Mouse (Mus musculus): ENCODE data around the gene Cmtm7. TPM values are rescaled to one million over a fixed set of nuclear protein-coding genes. Genes with fewer than 3 reads are reported as not detected.

The Cmtm7 gene
- polyA plus RNA-seq, 1 experiment = 63.7 TPM

- TF ChIP-seq CTCF (IDR thresholded peaks at IDR 0.05; ENCODE audit: low read depth, low read length) (no peak), EP300 (IDR thresholded peaks at IDR 0.05; ENCODE audit: insufficient read depth, low read depth, low read length) (no peak)
- Histone ChIP-seq H3K9me3 (replicated peaks; ENCODE audit: control insufficient read depth, insufficient read depth, low read length, poor library complexity, severe bottlenecking) (no peaks in the 10 kb centered on the region), H3K4me3 (ENCODE audit: low read depth, low read length) (no peak overlapping the region), H3K9ac (ENCODE audit: low read depth, poor library complexity, severe bottlenecking) (no peak overlapping the region), H3K27me3 (ENCODE audit: control insufficient read depth, insufficient read depth, low read length, poor library complexity, severe bottlenecking) (no peaks in the 10 kb centered on the region), H3K36me3 (ENCODE audit: control insufficient read depth, insufficient read depth, low read length, poor library complexity, severe bottlenecking) (no peaks in the 10 kb centered on the region), H3K4me1 (ENCODE audit: control insufficient read depth, insufficient read depth, low read length) (no peaks in the 10 kb centered on the region), H3K27ac (ENCODE audit: insufficient read depth, low read length) (no peak overlapping the region)
These were observed 5.3 kb downstream of the Cmtm7 start for GRCm38 (mm10) chr9:114776361-114776760.

GRCm38 (mm10) chr9:114775272-114775671, 6.4 kb downstream of the Cmtm7 start:
- Histone ChIP-seq H3K9ac (ENCODE audit: low read depth, poor library complexity, severe bottlenecking) (no peak overlapping the region), H3K4me1 (ENCODE audit: control insufficient read depth, insufficient read depth, low read length) (no peaks in the 10 kb centered on the region), H3K4me3 (ENCODE audit: low read depth, low read length) (no peak overlapping the region), H3K36me3 (ENCODE audit: control insufficient read depth, insufficient read depth, low read length, poor library complexity, severe bottlenecking) (no peaks in the 10 kb centered on the region), H3K9me3 (replicated peaks; ENCODE audit: control insufficient read depth, insufficient read depth, low read length, poor library complexity, severe bottlenecking) (no peaks in the 10 kb centered on the region), H3K27ac (ENCODE audit: insufficient read depth, low read length) (no peak overlapping the region), H3K27me3 (ENCODE audit: control insufficient read depth, insufficient read depth, low read length, poor library complexity, severe bottlenecking) (no peaks in the 10 kb centered on the region)
- TF ChIP-seq POLR2A (IDR thresholded peaks at IDR 0.05; ENCODE audit: insufficient read depth, low read length) (no peak), CTCF (IDR thresholded peaks at IDR 0.05; ENCODE audit: low read depth, low read length) (no peak), EP300 (IDR thresholded peaks at IDR 0.05; ENCODE audit: insufficient read depth, low read depth, low read length) (no peak)

- Histone ChIP-seq H3K9me3 (replicated peaks; ENCODE audit: control insufficient read depth, insufficient read depth, low read length, poor library complexity, severe bottlenecking) (no peaks in the 10 kb centered on the region), H3K36me3 (ENCODE audit: control insufficient read depth, insufficient read depth, low read length, poor library complexity, severe bottlenecking) (no peaks in the 10 kb centered on the region), H3K27me3 (ENCODE audit: control insufficient read depth, insufficient read depth, low read length, poor library complexity, severe bottlenecking) (no peaks in the 10 kb centered on the region), H3K4me1 (ENCODE audit: control insufficient read depth, insufficient read depth, low read length) (no peaks in the 10 kb centered on the region), H3K4me3 (ENCODE audit: low read depth, low read length) (no peak overlapping the region), H3K27ac (ENCODE audit: insufficient read depth, low read length) (no peak overlapping the region), H3K9ac (ENCODE audit: low read depth, poor library complexity, severe bottlenecking) (no peak overlapping the region)
- no peak for TF ChIP-seq EP300 (IDR thresholded peaks at IDR 0.05; ENCODE audit: insufficient read depth, low read depth, low read length)
- TF ChIP-seq POLR2A (IDR thresholded peaks at IDR 0.05; ENCODE audit: insufficient read depth, low read length) = no peak
- TF ChIP-seq CTCF (IDR thresholded peaks at IDR 0.05; ENCODE audit: low read depth, low read length) = no peak
These were observed 7.0 kb downstream of the Cmtm7 start for GRCm38 (mm10) chr9:114774629-114775028.

GRCm38 (mm10) chr9:114771565-114771964, 10.1 kb downstream of the Cmtm7 start:
- H3K27ac ChIP-seq (ENCODE audit: insufficient read depth, low read length) = no peak overlapping the region
- no peak for TF ChIP-seq EP300 (IDR thresholded peaks at IDR 0.05; ENCODE audit: insufficient read depth, low read depth, low read length)
- TF ChIP-seq POLR2A (IDR thresholded peaks at IDR 0.05; ENCODE audit: insufficient read depth, low read length) = no peak
- no peak for TF ChIP-seq CTCF (IDR thresholded peaks at IDR 0.05; ENCODE audit: low read depth, low read length)
- no peaks in the 10 kb centered on the region for H3K4me1 ChIP-seq (ENCODE audit: control insufficient read depth, insufficient read depth, low read length)
- H3K9me3 ChIP-seq (replicated peaks; ENCODE audit: control insufficient read depth, insufficient read depth, low read length, poor library complexity, severe bottlenecking) = no peaks in the 10 kb centered on the region
- H3K27me3 ChIP-seq (ENCODE audit: control insufficient read depth, insufficient read depth, low read length, poor library complexity, severe bottlenecking) = no peaks in the 10 kb centered on the region
- no peaks in the 10 kb centered on the region for H3K36me3 ChIP-seq (ENCODE audit: control insufficient read depth, insufficient read depth, low read length, poor library complexity, severe bottlenecking)
- no peak overlapping the region for H3K9ac ChIP-seq (ENCODE audit: low read depth, poor library complexity, severe bottlenecking)
- H3K4me3 ChIP-seq (ENCODE audit: low read depth, low read length) = no peak overlapping the region

- Histone ChIP-seq H3K36me3 (ENCODE audit: control insufficient read depth, insufficient read depth, low read length, poor library complexity, severe bottlenecking) (no peaks in the 10 kb centered on the region), H3K9ac (ENCODE audit: low read depth, poor library complexity, severe bottlenecking) (no peak overlapping the region), H3K4me3 (ENCODE audit: low read depth, low read length) (no peak overlapping the region), H3K27ac (ENCODE audit: insufficient read depth, low read length) (no peak overlapping the region), H3K4me1 (ENCODE audit: control insufficient read depth, insufficient read depth, low read length) (no peaks in the 10 kb centered on the region), H3K9me3 (replicated peaks; ENCODE audit: control insufficient read depth, insufficient read depth, low read length, poor library complexity, severe bottlenecking) (no peaks in the 10 kb centered on the region), H3K27me3 (ENCODE audit: control insufficient read depth, insufficient read depth, low read length, poor library complexity, severe bottlenecking) (no peaks in the 10 kb centered on the region)
- no peak for TF ChIP-seq POLR2A (IDR thresholded peaks at IDR 0.05; ENCODE audit: insufficient read depth, low read length)
- no peak for TF ChIP-seq EP300 (IDR thresholded peaks at IDR 0.05; ENCODE audit: insufficient read depth, low read depth, low read length)
These were observed 11.4 kb downstream of the Cmtm7 start for GRCm38 (mm10) chr9:114770224-114770623.

- H3K27me3 ChIP-seq (ENCODE audit: control insufficient read depth, insufficient read depth, low read length, poor library complexity, severe bottlenecking) = no peaks in the 10 kb centered on the region
- H3K27ac ChIP-seq (ENCODE audit: insufficient read depth, low read length) = no peak overlapping the region
- H3K9me3 ChIP-seq (replicated peaks; ENCODE audit: control insufficient read depth, insufficient read depth, low read length, poor library complexity, severe bottlenecking) = no peaks in the 10 kb centered on the region
- no peak overlapping the region for H3K9ac ChIP-seq (ENCODE audit: low read depth, poor library complexity, severe bottlenecking)
- no peaks in the 10 kb centered on the region for H3K36me3 ChIP-seq (ENCODE audit: control insufficient read depth, insufficient read depth, low read length, poor library complexity, severe bottlenecking)
- no peaks in the 10 kb centered on the region for H3K4me1 ChIP-seq (ENCODE audit: control insufficient read depth, insufficient read depth, low read length)
- TF ChIP-seq EP300 (IDR thresholded peaks at IDR 0.05; ENCODE audit: insufficient read depth, low read depth, low read length) = no peak
- TF ChIP-seq POLR2A (IDR thresholded peaks at IDR 0.05; ENCODE audit: insufficient read depth, low read length) = no peak
- TF ChIP-seq CTCF (IDR thresholded peaks at IDR 0.05; ENCODE audit: low read depth, low read length) = no peak
- no peak overlapping the region for H3K4me3 ChIP-seq (ENCODE audit: low read depth, low read length)
These were observed 13.6 kb downstream of the Cmtm7 start for GRCm38 (mm10) chr9:114768066-114768465.

All from ES-Bruce4 (cell line).